Mouse (Mus musculus) intestine, postnatal 0 days (tissue): ENCODE measurements around the gene Camkmt. TPM values are rescaled to one million over a fixed set of nuclear protein-coding genes. Genes with fewer than 3 reads are reported as not detected.
A peak's percentile ranks its signal among the peaks of the same experiment; 100 is the strongest.

Experiments
- ATAC-seq: fragments of 200-750 bp; cut with Nextera tagmentation; 2 replicates; pipeline ENCODE4 v1.8.0; 2017; ENCODE audit warnings: mild to moderate bottlenecking, moderate TSS enrichment, moderate library complexity
- H3K27ac ChIP-seq: fragments of 300-500 bp; sonication (generic); 2 replicates; pipeline ENCODE4 v1.5.1; 2014; ENCODE audit warnings: mild to moderate bottlenecking, low read depth, low read length, moderate library complexity
- H3K27me3 ChIP-seq: fragments of 300-500 bp; sonication (generic); replicated peaks from 2 replicates; pipeline ENCODE4 v1.6.1; 2014; ENCODE audit warnings: low read length, mixed read lengths; ENCODE audit not compliant: control insufficient read depth, insufficient read depth
- H3K36me3 ChIP-seq: fragments of 300-500 bp; sonication (generic); 2 replicates; pipeline ENCODE4 v1.6.1; 2014; ENCODE audit warnings: mild to moderate bottlenecking, moderate library complexity; ENCODE audit not compliant: control insufficient read depth, insufficient read depth
- H3K4me1 ChIP-seq: fragments of 300-500 bp; sonication (generic); replicated peaks from 2 replicates; pipeline ENCODE4 v1.6.1; 2014; ENCODE audit warnings: antibody characterized with exemption, low read length, mixed read lengths; ENCODE audit not compliant: control insufficient read depth, insufficient read depth
- H3K4me2 ChIP-seq: fragments of 300-500 bp; sonication (generic); replicated peaks from 2 replicates; pipeline ENCODE4 v1.6.1; 2014; ENCODE audit warnings: low read depth, mild to moderate bottlenecking, moderate library complexity
- H3K4me3 ChIP-seq: fragments of 300-500 bp; sonication (generic); 2 replicates; pipeline ENCODE4 v1.5.1; 2014; ENCODE audit warnings: low read depth, low read length
- H3K9ac ChIP-seq: fragments of 300-500 bp; sonication (generic); 2 replicates; pipeline ENCODE4 v1.6.1; 2014; ENCODE audit warnings: mild to moderate bottlenecking, low read depth, low read length
- H3K9me3 ChIP-seq: fragments of 300-500 bp; sonication (generic); 2 replicates; pipeline ENCODE4 v1.6.1; 2016; ENCODE audit warnings: mixed run types; ENCODE audit not compliant: control insufficient read depth
- CTCF ChIP-seq: sonication (generic); IDR thresholded peaks from 2 replicates; pipeline ENCODE4 v1.5.1; 2016; ENCODE audit warnings: low read depth, mild to moderate bottlenecking, control low read depth, antibody characterized with exemption, moderate library complexity
- WGBS: fragments of 180-500 bp; shearing (Covaris S2); extraction: QIAGEN DNeasy Blood & Tissue Kit; methylation state at CpG from one replicate; pipeline ENCODE4 v1.1.7; 2014; 5-methylcytosine and 5-hydroxymethylcytosine counted together
- polyA plus RNA-seq: library from polyadenylated mRNA; unstranded; fragments of >200 nt; fragmentation: Nextera tagmentation; extraction: Ambion mirVana; gene quantifications from 2 replicates; pipeline ENCODE4 v1.2.1, GENCODE M21; 2015

Camkmt gene
- polyA plus RNA-seq, 1 experiment from 2014 or later: 7.7 TPM

DNA sequence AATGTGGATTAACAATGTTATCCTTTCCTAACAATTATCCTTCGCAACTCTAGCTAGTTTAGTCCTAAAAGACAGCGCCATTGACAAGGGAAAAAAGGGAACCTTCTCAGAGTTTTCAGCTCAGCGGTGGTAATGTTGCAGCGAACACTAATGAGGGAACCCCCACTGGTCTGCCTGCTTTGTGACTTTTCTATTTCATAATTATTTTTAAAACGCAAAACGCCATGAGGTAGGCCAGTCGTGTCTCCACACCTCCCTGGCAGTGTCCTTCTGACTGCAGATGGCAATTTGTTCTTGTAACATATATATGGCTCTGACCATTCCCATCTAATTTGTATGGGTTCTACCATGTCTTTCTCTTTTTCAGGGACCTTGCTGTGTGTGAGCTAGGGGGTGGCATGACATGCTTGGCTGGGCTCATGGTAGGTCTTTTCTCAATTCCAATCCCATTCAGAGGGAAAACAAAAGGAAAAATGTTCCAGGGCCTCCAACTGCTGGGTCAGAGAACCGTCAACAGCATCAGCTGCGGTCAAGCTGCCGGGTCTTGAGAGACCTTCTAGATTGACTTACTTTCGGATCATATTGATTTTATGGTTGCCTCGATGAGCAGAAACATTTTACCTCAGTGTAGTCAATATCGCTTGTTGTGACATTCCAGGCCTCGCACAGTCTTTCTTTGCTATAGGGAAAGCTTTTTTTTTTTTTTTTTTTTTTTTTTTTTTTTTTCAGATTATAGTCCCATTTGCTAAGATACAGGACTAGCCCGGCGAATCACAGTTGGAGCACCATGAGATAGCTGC is 302.9 kb downstream of the Camkmt start:
- Histone ChIP-seq H3K4me3 (no peak overlapping the region), H3K9me3 (no peaks in the 10 kb centered on the region), H3K4me2 (no peak overlapping the region), H3K9ac (no peak overlapping the region), H3K36me3 (no peaks in the 10 kb centered on the region), H3K4me1 (no peaks in the 10 kb centered on the region), H3K27me3 (no peaks in the 10 kb centered on the region), H3K27ac (no peak overlapping the region)
- 89% methylated on average over 16 of the region's 16 CpGs for WGBS
- no peak for TF ChIP-seq CTCF
- no peak for ATAC-seq

DNA sequence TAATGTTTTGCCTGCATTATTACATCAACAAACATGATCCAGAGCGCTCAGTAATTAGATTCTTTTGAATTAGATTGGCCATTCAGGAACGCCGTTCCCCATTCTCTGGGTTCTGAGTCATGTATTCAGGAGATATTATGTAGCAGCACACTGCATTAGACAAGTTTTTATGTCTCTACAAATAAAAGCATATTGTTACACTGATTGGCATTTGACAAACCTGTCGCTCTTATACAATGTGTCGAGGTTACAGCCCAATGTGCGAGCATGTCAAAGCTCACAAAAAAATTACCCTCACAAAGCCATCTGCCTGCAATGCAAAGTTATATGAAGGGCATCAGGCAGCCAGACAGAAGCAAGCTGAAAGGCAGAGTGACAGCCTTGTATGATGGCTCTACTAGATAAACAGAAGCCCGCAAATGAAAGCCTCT is 303.6 kb downstream of the Camkmt start:
- WGBS: 83% methylated on average over 7 of the region's 7 CpGs
- no peak for TF ChIP-seq CTCF

DNA sequence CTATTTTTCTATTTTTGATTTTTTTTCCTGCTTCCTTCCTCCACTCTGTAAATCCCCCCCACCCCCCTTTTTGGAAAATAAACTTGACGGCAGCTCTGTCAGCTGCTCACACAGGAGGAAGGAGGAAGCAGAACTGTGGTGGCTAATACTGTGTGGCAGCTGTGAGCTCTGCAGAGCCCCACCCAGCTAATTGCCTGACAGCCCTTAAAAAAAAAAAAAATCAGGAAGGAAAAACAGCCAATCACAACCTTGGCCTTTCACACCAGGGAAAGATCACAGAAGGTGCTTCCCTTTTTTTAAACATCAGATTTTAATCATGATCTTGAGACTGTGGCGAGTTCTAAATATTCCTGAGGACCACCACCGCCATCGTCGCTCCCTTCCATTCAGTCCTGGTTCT is 305.1 kb downstream of the Camkmt start:
- ATAC-seq: peak; percentile 76
- H3K4me2 ChIP-seq: peak overlapping the region; percentile 25
- 38% methylated on average over 5 of the region's 5 CpGs for WGBS

More for the DNA sequence above, 303.6 kb downstream of the Camkmt start:
- Histone ChIP-seq H3K4me2 (no peak overlapping the region), H3K4me1 (no peaks in the 10 kb centered on the region), H3K36me3 (no peaks in the 10 kb centered on the region), H3K9me3 (no peaks in the 10 kb centered on the region), H3K4me3 (no peak overlapping the region), H3K27me3 (no peaks in the 10 kb centered on the region), H3K27ac (no peak overlapping the region), H3K9ac (no peak overlapping the region)
- no peak for ATAC-seq

DNA sequence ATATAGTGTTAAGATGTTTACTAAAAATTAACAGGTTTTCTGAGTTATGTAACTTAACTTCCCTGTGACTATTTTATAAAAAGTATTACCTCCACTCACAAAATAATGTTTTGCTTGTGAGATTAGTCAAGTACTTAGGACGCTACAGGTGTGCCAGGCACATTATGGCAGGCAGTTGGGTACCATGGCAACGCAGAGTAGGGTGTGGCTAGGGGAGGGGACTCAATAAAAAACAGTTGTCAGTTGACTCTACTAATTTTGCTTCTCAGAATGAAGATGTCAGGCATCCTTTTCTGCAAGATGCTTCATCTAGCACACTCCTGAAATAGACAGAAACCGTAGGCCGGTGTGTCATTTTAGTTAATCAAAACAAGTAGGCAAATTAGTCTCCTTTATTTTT is 310.4 kb downstream of the Camkmt start:
- no peak for ATAC-seq
- Histone ChIP-seq H3K4me1 (no peaks in the 10 kb centered on the region), H3K4me3 (no peak overlapping the region), H3K4me2 (no peak overlapping the region), H3K27ac (no peak overlapping the region), H3K27me3 (no peaks in the 10 kb centered on the region), H3K9me3 (no peaks in the 10 kb centered on the region), H3K36me3 (no peaks in the 10 kb centered on the region), H3K9ac (no peak overlapping the region)
- TF ChIP-seq CTCF: no peak
- WGBS: 61% methylated on average over 4 of the region's 4 CpGs

More for the DNA sequence above, 305.1 kb downstream of the Camkmt start:
- no peaks in the 10 kb centered on the region for H3K27me3 ChIP-seq
- H3K4me3 ChIP-seq: 0 out of 2 replicates have a peak overlapping the region, but pooled peaks have one; percentile 2
- no peak overlapping the region for H3K27ac ChIP-seq
- no peak overlapping the region for H3K9ac ChIP-seq
- no peaks in the 10 kb centered on the region for H3K9me3 ChIP-seq
- no peak for TF ChIP-seq CTCF
- no peaks in the 10 kb centered on the region for H3K36me3 ChIP-seq
- no peaks in the 10 kb centered on the region for H3K4me1 ChIP-seq

DNA sequence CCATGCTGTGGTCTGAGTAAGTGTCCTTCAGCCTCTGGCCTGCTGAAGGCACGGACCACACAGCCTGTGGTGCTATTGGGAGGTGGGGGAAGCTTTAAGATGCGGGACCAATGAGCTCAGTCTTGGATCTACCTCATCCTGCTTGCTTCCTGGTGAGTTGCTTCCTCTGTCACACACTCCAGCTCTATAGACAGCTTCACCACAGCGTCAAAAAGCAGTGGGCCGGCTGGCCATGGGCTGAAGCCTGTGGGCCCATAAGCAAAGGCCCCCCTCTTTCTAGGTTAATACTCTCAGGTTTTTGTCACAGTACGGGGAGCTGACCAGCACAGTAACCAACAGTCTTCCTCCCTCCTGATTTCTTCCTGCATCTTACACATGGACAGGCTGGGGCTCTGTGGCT is 314.8 kb downstream of the Camkmt start:
- WGBS: 80% methylated on average over 5 of the region's 5 CpGs
- H3K27ac ChIP-seq: no peak overlapping the region
- no peak overlapping the region for H3K4me2 ChIP-seq
- no peak overlapping the region for H3K4me3 ChIP-seq
- no peak for ATAC-seq
- H3K9ac ChIP-seq: no peak overlapping the region
- no peak for TF ChIP-seq CTCF
- no peaks in the 10 kb centered on the region for H3K27me3 ChIP-seq
- no peaks in the 10 kb centered on the region for H3K36me3 ChIP-seq
- H3K9me3 ChIP-seq: no peaks in the 10 kb centered on the region
- no peaks in the 10 kb centered on the region for H3K4me1 ChIP-seq

DNA sequence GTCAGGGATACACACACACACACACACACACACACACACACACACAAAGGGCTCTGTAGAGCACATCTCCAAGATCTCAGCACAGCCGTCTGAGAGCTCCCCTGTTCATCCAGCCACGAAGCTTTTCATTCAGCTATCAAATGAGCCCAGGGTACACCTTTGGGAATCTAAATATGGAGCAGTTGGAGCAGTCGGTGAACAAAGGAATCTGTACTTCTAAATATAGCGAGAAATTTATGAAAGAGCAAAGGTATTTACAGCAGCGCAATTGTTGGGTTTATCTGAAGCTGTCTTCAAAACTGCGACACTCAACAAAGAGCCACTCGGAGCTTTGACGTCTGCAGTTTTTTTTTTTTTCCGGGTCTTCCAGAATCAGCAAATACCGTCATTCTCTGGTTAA is 315.8 kb downstream of the Camkmt start:
- Histone ChIP-seq H3K36me3 (no peaks in the 10 kb centered on the region), H3K27ac (no peak overlapping the region), H3K9ac (no peak overlapping the region), H3K4me2 (no peak overlapping the region), H3K27me3 (no peaks in the 10 kb centered on the region), H3K9me3 (no peaks in the 10 kb centered on the region), H3K4me1 (no peaks in the 10 kb centered on the region), H3K4me3 (no peak overlapping the region)
- 86% methylated on average over 10 of the region's 10 CpGs for WGBS
- ATAC-seq: no peak
- TF ChIP-seq CTCF: no peak
